Mouse (Mus musculus) ES-Bruce4 (cell line): ENCODE data around the gene Apobr. TPM values are rescaled to one million over a fixed set of nuclear protein-coding genes. Genes with fewer than 3 reads are reported as not detected.

ENCODE experiments used
- H3K27ac ChIP-seq: 2 replicates; pipeline ENCODE4 v1.5.1; 2012; ENCODE audit warnings: low read length, inconsistent platforms; ENCODE audit not compliant: insufficient read depth
- H3K27me3 ChIP-seq: 2 replicates; pipeline ENCODE4 v1.6.1; 2012; ENCODE audit warnings: mild to moderate bottlenecking, low read length, inconsistent platforms; ENCODE audit not compliant: control insufficient read depth, poor library complexity, insufficient read depth, severe bottlenecking
- H3K36me3 ChIP-seq: 2 replicates; pipeline ENCODE4 v1.6.1; 2012; ENCODE audit warnings: inconsistent platforms, mild to moderate bottlenecking, low read length, moderate library complexity; ENCODE audit not compliant: control insufficient read depth, poor library complexity, insufficient read depth, severe bottlenecking
- H3K4me1 ChIP-seq: one replicate; pipeline ENCODE4 v1.8.1; 2011; ENCODE audit warnings: low read length; ENCODE audit not compliant: control insufficient read depth, insufficient read depth
- H3K4me3 ChIP-seq: 2 replicates; pipeline ENCODE4 v1.5.1; 2011; ENCODE audit warnings: low read depth, mild to moderate bottlenecking, low read length
- H3K9ac ChIP-seq: 2 replicates; pipeline ENCODE4 v1.6.1; 2012; ENCODE audit warnings: low read depth, mild to moderate bottlenecking, inconsistent platforms; ENCODE audit not compliant: poor library complexity, severe bottlenecking
- H3K9me3 ChIP-seq: replicated peaks from 2 replicates; pipeline ENCODE4 v1.6.1; 2012; ENCODE audit warnings: mild to moderate bottlenecking, low read length, inconsistent platforms; ENCODE audit not compliant: control insufficient read depth, poor library complexity, insufficient read depth, severe bottlenecking
- CTCF ChIP-seq: IDR thresholded peaks from one replicate; pipeline ENCODE4 v1.8.1; 2011; ENCODE audit warnings: low read depth, low read length
- EP300 ChIP-seq: IDR thresholded peaks from 2 replicates; pipeline ENCODE4 v1.6.1; 2011; ENCODE audit warnings: low read depth, low read length; ENCODE audit not compliant: insufficient read depth
- polyA plus RNA-seq: library from polyadenylated mRNA; stranded (reverse); fragments of >200 nt; gene quantifications from 2 replicates; pipeline ENCODE4 v1.2.4, GENCODE M21; 2011; ENCODE audit warnings: low read depth; ENCODE audit not compliant: missing spikeins, insufficient read depth, insufficient read length

The Apobr gene
- polyA plus RNA-seq, 1 experiment: 2.0 TPM

DNA sequence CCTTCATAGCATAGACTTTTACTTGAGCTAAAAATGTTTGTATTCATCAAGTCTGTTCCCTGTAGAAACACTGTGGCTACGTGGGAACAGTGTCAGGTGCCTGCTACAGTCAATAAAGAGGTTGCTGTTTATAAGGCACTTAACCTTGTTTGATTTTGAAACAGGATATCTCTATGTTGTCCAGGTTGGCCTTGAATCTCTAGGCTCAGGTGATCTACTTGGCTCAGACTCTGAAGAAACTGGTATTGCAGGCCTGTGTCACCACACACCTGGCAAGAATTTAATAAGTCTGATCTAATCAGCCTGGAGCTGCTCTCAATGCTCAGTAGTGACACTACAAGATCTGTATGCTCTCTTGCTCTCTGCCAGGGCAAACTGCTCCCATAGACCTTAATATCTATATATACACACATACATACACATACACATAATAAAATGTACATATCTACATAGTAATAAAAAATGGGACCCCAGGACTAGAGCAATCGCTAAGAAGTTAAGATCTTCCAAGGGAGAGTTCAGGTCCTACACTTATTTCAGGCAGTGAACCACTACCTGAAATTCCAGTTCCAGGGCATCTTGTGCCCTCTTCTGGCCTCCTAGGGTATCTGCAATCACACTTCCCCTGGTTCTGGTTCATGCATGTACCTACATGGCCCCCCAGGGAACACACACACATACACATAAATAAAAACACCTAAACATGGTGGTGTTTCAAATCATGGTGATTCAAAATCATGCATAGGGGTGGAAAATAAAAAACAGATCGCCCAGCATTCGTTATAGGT is 52.2 kb downstream of the Apobr start:
- TF ChIP-seq EP300 (no peak), CTCF (peak; percentile 52)
- no peaks in the 10 kb centered on the region for H3K9me3 ChIP-seq

More for the DNA sequence above, 52.2 kb downstream of the Apobr start:
- H3K27me3 ChIP-seq: no peaks in the 10 kb centered on the region
- H3K9ac ChIP-seq: no peak overlapping the region
- H3K4me1 ChIP-seq: peaks cover 2% of the 10 kb centered on the region
- H3K36me3 ChIP-seq: no peaks in the 10 kb centered on the region
- H3K27ac ChIP-seq: no peak overlapping the region
- H3K4me3 ChIP-seq: no peak overlapping the region

Other genes with a start within 250 kb of the Apobr start
- 3.0 and 4.2 TPM in 2 replicates for gene Lat, start 215.4 kb upstream of the Apobr start, polyA plus RNA-seq
- 52.3 and 62.0 TPM in 2 replicates for gene Spns1, start 207.5 kb upstream of the Apobr start, polyA plus RNA-seq
- gene Nfatc2ip, start 188.2 kb upstream of the Apobr start, polyA plus RNA-seq: 76.8 and 78.6 TPM in 2 replicates
- not detected in 2 replicates for gene Cd19, start 170.1 kb upstream of the Apobr start, polyA plus RNA-seq
- gene Rabep2, start 156.2 kb upstream of the Apobr start, polyA plus RNA-seq: 18.5 and 19.7 TPM in 2 replicates
- gene Atp2a1, start 121.8 kb upstream of the Apobr start, polyA plus RNA-seq: 0.40 and 0.53 TPM in 2 replicates
- gene Sh2b1, start 109.5 kb upstream of the Apobr start, polyA plus RNA-seq: 41.8 and 43.8 TPM in 2 replicates
- 100 and 102 TPM in 2 replicates for gene Tufm, start 97.6 kb upstream of the Apobr start, polyA plus RNA-seq
- gene Atxn2l, start 81.5 kb upstream of the Apobr start, polyA plus RNA-seq: 160 and 172 TPM in 2 replicates
- gene Eif3c, start 18.5 kb upstream of the Apobr start, polyA plus RNA-seq: 348 and 363 TPM in 2 replicates
- gene Cln3, start 875 bp downstream of the Apobr start, polyA plus RNA-seq: 44.9 and 52.5 TPM in 2 replicates
- not detected in 2 replicates for gene Il27, start 10.0 kb downstream of the Apobr start, polyA plus RNA-seq
- 13.6 and 14.1 TPM in 2 replicates for gene Nupr1, start 45.9 kb downstream of the Apobr start, polyA plus RNA-seq
- gene Sgf29, start 64.4 kb downstream of the Apobr start, polyA plus RNA-seq: 42.7 and 54.0 TPM in 2 replicates
- not detected in 2 replicates for gene Sult1a1, start 91.5 kb downstream of the Apobr start, polyA plus RNA-seq
- gene Bola2, start 110.5 kb downstream of the Apobr start, polyA plus RNA-seq: 76.0 and 103 TPM in 2 replicates
- gene Slx1b, start 110.8 kb downstream of the Apobr start, polyA plus RNA-seq: 16.6 and 17.4 TPM in 2 replicates
- gene Coro1a, start 122.8 kb downstream of the Apobr start, polyA plus RNA-seq: 4.9 and 5.9 TPM in 2 replicates
- 102 and 121 TPM in 2 replicates for gene Mapk3, start 174.7 kb downstream of the Apobr start, polyA plus RNA-seq
- 1.8 and 3.6 TPM in 2 replicates for gene Gdpd3, start 181.4 kb downstream of the Apobr start, polyA plus RNA-seq
- 56.8 and 62.1 TPM in 2 replicates for gene Ypel3, start 192.0 kb downstream of the Apobr start, polyA plus RNA-seq
- gene Tbx6, start 196.5 kb downstream of the Apobr start, polyA plus RNA-seq: 1.7 TPM in 2 replicates
- 111 and 127 TPM in 2 replicates for gene Ppp4c, start 207.6 kb downstream of the Apobr start, polyA plus RNA-seq
- gene Fam57b, start 212.7 kb downstream of the Apobr start, polyA plus RNA-seq: 2.7 and 4.2 TPM in 2 replicates
- not detected in 2 replicates for gene 4930451I11Rik, start 246.7 kb downstream of the Apobr start, polyA plus RNA-seq